Mouse (Mus musculus) gastrocnemius, postnatal 25 days (tissue): ENCODE results near the gene Rgs6. TPM values are rescaled to one million over a fixed set of nuclear protein-coding genes. Genes with fewer than 3 reads are reported as not detected.

ENCODE experiments used
- DNase-seq: peaks from one replicate; pipeline ENCODE4 v3.0.0; 2022
- total RNA-seq, 2 experiments: library from RNA; stranded (reverse); gene quantifications; 1 replicate in 1 of 2; 2 replicates in 1 of 2; pipeline ENCODE4 v1.2.3; 2021

Gene Rgs6
- total RNA-seq, 2 experiments from 2014 or later = 0.72 to 1.3 TPM

DNA sequence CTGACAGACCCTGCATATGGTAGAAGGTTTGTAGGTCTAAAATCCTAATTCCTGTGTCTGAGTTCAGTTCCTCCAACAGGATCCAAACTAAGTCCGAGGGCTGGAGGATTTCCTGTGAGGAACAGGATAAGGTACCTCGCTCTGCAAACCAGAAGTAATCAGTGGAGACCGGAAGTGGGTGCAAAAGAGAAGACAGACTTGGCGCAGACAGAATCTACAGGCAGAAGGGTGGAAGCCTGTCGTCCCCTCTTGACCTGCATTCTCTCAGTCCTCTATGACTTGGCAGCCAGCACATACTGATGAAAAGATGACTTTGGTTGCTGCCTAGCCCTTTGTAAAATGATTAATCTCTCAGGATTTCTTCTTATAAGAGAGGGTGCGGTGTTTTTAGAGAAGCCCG lies 450.7 kb downstream of the Rgs6 start:
- DNase-seq = no peak

DNA sequence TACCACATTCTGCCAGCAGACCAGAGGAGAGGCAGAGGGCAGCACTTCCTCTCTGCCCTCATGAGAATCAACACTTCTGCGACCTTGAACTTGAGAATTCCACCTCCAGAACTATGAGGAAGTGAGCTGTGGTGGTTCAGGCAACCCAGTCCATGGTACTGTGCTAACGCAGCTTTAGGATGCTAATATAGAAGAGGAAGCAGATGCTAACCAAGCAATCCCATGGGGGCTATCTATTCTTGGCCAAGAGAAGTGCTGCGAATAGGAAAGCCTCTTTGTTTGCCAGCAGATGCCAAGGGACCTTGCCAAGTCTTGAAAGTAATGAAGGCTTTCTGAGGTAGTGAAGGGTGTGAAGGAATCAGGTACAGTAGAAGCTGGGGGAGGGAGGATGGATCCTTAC lies 451.8 kb downstream of the Rgs6 start:
- no peak for DNase-seq

DNA sequence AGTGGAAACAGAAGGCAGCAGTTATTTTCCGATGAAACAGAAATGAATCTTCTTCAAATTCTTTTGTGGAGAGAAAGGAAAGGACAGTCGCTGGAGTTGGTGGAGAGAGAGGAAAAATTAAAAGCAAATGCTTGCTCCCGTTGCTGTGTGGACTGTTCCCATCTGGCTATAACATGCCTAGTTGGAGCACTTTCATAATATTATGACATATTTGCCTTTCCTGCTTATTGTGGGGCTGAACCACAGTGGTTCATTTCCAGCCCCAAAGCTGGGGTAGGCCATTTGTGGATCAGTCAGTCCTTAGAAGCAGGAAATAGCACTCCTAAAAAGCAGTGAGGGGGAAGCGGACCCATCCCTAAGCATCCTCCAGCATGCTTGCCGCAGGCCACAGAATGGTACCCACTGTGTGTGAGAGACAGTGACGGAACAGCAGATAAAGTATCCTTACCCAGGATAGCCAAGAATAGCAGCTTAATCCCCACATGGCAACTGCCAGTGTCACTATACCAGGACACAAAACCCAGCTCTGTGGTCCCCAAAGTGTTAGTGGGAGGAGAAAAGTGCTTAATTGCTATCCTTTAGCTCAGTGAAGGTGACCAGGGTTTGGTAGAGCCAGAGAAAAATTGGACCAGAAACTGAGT lies 456.0 kb downstream of the Rgs6 start:
- DNase-seq = no peak

DNA sequence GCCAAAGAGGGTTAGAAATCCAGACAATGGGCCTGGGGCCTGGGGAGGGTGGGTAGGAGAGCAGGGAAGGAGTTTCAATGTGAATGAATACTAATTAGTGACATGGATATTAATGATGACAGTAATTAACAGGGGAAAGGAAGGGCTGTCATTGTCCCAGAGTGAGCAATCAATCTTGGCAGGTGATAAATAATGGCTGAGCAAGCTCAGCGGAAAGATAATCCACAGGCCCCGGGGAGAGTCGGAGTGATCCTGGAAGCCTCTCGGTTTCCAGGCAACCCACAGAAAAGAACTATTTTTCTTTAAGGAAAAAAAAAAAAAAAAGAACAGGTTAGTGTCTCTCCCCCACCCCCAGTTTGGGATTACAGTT lies 456.5 kb downstream of the Rgs6 start:
- DNase-seq = no peak

DNA sequence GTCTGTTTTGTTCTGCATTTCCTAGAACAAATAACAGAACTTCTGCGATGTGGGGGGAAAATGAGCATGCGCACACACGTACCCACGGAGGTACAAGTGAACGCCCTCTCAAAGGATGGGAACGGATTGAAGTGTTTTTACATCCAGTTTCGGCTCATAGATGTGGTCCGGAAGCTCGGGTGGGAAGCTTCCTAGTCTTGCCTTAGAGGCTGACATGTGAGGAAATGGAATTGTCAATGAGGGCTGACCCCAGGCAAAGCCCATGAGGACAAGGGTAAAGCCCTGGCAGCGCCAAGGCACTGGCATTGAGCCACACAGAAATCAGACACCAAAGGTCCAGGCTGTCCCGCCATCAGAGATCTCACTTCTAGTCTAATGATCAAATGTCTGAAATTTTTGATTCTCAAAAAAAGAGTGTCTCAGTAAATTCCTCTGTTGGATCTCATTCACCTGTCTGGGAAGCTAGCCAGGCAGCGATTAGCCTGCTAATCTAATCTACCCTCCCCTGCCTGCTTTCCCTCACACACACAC lies 457.0 kb downstream of the Rgs6 start:
- DNase-seq = no peak

DNA sequence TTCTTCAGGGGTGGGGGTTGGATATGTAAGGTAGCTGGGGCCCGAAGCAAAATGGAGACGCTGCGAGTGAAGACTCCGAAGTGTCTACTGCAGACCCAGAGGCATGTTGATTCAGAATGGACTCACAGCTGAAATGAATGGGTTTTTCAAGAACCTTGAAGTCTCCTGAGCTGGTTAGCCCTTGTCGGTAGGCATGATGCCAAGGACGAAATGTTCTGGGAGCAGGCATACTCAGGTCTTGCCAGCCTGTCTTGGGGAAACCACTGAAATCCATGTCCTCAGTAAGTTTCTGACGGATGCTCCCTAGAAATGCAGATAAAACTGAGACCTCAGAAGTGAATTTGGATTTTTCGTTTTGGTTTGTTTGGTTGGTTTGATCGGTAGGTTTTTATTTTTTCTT lies 458.6 kb downstream of the Rgs6 start:
- DNase-seq = no peak

DNA sequence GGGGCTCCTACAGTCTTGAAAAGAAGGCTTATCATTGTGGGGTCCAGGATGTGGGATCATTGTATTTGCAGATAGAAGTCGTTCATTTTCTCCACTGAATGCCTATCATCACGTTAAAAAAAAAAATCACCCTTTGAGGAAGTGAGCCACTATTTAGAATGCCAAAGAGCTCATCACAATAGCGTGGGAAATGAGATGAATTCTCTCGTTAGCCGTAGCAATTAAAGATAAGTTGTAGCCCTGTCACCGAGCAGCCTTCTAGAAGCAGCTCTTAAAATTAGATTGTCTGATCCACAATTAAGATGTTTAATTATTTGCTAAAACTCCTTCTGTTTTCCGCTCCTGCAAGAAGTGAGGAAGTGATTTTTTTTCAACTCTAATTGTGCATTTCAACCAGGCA lies 459.6 kb downstream of the Rgs6 start:
- no peak for DNase-seq

DNA sequence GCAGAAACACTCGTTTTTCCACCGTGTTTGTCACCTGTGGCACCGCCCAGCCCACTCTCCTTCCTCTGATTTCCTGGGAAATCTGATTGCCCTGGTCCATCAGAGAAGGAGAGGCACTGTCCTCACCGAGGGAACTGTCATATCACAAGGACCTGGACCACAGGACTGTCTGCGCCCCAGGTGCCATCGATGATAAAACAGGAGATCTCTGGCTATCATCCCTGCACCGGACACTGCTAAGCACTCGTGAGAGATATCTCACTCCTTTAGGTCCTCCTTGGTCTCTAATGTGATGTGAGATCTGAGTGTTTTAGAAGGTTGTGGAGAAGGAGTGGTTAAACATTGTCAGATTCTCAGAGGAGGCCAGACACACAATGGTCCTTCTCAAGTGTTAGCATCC lies 462.4 kb downstream of the Rgs6 start:
- DNase-seq = no peak

DNA sequence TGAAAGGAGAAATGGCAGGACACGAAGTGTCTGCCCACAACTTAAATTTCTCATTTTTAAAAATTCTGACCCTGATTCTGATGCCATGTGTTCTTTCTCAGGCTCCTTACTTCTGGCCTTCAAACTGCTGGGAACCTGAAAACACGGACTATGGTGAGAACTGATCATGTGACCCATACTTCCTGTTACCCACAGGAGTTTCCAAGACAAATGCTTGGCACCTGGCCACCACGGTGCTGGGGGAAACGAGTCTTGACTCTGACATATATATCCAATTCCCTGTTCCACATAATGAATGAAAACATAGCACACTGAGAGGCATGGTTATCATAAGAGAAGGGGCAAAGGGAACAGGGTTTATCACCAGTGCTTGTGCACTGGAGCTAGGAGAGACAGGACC lies 464.3 kb downstream of the Rgs6 start:
- no peak for DNase-seq

DNA sequence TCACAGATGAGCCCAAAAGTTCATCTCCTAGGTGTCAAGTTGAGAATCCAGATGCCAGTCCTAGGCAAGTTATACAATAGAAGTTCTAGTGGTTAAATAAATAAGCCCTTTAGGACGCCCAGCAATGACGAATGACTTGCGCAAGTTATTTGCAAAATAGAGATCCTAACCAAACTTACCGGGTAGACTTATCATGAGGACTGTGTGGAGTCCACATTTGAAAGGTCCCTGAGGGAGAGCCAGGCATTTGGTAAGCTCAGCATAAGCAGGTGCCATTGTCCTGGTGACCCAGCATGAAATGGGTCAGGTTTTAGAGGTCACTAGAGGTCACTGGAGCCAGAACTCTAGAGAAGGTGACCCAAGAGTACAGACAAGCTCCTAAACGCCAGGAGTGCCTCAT lies 467.6 kb downstream of the Rgs6 start:
- no peak for DNase-seq

DNA sequence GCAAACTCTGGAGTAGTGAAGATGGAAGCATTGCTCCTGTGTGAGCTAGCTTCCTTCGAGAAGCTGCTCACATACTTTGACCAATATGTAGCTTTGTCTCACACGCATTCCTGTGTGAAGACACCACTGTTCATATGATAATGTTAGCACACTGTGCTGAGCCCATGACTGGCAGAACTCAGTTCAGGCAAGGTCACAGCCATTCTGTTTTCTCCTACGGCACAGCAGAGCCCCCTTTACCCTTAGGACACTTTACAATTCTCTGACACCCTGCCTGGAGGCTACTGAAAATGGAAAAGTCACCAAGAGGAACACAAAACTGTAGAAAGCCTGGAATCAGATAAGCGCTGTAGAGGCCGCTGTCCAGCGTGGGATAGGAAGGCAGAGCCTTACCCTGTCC lies 478.3 kb downstream of the Rgs6 start:
- DNase-seq = no peak

DNA sequence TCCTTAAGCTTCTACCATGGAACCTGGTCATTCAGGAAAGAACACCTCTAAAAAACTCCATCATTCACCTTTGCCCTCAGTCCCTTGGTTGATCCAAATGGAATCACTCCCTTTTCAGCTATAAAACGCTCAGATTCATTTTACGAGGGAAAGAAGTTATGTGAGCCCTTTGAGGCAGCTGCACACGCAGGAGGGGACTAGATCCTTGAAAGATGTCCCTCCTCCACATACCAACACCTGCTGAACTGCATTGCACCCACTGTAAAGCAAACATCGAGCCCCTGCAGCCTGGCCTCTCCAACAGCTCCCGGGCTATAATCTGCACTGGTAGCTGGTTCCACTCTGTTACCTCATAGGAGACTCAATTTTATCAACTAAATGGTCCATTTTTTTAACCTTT lies 482.8 kb downstream of the Rgs6 start:
- DNase-seq = no peak

DNA sequence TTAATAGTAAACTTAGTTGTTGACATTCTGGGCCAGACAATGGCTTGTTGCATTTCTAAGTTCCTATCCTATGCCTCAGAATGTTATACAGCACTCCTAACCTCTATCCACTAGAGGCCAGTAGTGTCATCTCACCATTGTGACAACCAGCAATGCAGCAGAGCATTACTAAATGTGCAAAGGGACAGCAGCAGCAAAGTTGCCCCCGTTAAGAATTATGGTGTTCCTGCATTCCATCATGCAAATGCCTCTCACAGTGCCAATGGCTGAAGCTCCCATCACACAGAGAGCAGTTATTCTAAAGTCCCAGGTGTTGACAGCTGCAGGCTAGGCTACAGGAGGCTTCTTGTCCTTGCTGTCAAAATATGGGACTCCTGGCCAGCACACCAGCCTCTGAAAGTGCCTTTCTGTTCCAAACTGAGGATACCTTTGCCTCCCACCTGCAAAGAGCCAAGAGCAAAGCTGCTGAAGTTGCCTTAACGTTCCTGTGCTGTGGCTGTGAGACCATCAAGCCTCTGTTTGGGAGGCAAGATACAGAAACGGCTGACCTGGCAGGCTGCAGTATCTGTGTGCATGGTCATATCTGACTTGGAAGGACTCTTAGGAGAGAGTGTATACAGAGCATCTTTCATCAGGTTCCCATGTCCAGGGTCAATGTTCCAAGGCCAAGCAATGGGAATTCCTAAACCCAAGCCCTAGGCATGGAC lies 484.2 kb downstream of the Rgs6 start:
- DNase-seq = no peak

DNA sequence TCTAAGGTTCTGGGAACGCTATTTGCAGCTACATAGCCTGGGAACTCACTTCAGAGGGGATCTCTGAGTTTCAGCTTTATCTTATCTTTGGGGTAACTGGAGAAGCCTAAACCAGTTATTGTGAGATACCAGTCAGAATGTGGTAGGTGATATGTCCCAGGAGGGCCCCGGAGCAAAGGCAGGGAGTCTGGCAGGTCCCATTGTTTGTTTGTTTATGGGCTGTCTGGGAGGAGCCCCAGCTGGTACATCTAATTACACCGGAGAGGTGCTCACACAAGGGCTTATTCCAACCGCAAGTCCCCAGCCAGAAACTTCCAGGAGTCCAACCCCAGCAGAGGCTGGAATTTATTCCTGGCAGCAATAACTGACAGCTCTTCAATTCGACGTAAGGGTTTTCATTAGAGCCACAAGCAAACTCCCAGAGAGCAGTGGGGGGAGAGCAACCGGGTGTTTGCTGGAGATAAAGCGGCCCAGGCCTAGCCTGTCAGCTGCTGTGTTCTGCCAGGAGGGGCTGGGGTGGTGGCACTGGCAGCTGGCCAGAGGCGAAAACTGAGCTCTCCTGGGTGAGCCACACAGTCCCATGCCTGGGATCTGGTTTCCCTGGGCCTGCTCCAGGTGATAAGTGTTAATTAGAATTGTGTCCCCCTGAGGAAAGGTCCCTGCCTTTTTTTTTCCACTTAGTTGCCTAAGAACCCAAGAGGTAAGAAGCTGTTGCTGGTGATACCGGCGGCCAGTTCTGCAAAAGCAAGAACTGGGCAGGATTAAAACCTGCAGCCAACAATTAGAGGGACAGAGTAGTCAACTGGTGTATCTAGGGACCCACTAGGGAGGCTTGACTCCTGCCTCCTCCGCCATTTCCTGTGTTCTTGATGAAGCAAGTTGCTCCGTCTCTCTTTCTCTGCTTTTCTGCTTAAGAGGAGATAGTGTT lies 485.1 kb downstream of the Rgs6 start:
- peak; percentile 38 for DNase-seq

DNA sequence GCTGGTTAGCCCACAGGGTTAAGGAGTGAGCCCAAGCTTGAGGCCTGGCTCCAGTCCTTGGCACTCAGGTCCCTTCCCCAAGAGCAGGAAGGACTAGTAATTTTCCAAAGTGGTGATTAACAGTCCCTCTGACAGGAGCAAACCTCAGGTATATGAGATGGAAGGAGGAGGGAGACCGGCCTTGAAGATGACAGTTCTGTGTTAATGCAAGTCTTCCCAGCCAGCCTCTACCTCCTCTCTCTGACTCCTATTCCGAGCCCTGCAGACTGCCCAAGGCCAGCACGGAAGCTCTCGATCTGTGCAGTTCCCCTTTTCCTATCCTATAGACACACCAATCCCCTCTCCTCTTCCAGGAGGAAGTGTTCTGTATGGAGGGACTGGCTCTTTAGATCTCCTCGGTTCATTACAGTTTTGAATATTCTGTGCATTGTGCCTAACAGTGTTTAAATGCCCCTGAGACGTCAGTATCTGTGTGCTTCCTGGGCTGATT lies 485.8 kb downstream of the Rgs6 start:
- DNase-seq = no peak

DNA sequence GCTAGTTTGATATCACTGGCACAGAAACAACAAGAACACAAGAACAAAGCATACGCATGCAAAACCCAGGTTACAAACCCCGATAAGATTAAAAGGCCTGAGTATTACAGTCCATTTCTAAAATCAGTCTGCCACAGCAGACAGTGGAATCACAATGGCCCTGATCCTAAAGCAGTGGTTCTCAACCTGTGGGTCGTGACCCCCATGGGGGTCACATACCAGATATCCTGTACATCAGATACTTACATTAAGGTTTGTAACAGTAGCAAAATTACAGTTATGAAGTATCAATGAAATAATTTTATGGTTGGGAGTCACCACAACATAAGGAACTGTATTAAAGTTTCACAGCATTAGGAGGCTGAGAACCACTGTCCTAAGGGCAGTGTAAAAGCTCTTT lies 488.1 kb downstream of the Rgs6 start:
- no peak for DNase-seq

DNA sequence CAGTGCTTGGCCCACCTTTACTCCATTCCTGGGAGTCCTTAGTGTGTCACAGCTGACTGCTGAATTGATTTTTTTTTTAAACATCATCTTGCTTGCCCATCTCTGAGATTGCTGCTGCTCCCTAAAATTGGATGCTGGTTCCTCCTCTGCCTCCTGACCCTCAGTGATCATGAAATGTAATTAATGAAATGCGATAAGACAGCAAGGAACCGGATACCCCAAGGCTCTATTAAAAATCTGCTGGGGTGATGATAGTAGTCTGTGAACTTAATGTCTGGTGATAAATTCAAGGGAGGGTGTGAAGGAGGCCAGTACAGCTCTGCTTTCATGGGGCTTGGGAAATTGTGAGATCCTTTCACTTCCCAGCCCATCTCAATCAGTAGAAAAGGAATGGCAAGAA lies 489.4 kb downstream of the Rgs6 start:
- DNase-seq = no peak

DNA sequence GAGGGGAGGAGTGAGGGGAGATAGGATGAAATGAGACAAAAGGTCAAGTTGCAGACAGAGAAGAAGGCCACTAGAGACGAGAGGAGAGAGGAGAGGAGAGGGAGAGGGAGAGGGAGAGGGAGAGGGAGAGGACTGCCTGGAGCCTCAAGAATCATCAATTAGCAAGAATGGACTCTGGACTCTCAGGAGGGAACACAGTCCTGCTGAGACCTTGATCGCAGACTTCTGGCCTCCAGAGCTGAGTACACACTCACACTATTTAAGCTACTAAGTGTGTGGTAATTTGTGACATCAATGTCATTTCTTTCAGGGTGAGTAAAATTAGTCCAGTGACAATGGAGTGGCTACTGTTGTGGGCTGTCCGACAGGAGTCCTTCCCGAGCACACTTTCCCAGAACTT lies 495.3 kb downstream of the Rgs6 start:
- DNase-seq = no peak

DNA sequence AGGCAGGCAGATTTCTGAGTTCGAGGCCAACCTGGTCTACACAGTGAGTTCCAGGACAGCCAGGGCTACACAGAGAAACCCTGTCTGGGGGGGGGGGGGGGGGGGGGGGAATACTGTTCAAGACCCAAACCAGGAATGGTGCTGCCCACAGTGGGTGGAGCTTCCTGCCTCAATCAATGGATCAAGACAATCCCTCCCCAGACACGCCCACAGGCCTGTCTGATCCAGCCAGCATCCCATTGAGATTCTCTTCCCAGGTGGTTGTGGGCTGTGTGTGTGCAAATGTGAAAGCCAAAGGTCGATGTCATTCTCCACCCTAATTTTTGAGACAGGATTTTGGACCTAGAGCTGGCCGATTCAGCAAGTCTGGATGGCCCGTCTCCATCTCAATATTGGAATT lies 496.5 kb downstream of the Rgs6 start:
- no peak for DNase-seq

DNA sequence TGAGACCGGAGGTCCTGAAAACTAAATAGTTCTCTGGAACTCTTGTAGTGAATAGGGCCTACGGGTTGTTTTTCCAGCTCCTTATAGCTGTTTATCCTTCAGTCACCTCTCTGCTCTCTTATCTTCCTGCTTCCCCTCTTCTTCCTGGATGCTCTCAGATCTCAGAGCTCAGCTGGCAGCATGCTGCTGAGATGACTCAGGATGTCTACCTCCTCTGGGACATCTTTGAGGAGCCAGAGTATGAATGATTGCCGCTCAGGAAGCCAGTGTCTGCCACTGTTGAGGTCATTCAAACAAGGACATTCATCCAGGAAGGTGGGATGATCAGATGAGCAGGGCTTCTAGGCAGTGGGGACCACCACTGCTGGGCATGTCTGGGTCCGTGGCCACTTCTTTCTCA lies 498.9 kb downstream of the Rgs6 start:
- DNase-seq = no peak

DNA sequence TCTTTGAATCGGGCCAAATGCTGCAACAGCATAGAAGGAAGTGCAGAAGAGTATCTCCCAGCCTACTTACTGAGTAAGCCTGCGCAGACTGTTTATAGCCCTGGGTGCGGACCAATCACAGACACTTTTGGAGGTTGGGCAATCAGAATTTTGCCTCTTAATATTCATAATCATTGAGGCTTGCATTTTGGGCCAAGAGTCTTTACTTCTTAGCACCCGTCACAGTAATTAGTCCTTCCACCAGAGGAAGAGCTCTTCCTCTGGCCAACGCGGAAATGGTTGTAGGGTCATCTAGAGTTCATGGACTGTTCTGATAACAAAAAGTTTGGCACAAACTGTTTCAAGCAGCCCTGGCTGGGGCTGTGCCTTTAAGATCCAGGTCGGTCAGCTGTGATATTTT lies 499.5 kb downstream of the Rgs6 start:
- DNase-seq = no peak

DNA sequence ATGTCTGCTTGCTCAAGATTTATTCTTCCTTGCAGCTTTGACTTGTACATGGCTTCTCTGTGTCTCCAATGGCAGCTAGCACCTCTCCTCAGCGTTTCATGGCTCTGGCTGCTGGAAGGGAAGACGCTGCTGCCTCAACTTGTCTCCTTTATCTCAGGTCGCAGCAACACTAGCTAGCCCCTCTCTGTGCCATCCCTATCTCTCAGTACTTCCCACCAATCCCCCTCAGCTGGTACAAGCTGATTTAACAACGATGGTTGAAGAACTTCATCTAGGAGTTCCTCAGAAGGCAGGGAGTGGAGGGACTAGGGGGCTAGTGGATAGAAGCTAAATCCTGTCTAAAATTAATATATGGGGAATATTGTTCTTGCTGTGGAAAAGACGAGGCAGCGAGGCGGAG lies 503.9 kb downstream of the Rgs6 start:
- DNase-seq = no peak

DNA sequence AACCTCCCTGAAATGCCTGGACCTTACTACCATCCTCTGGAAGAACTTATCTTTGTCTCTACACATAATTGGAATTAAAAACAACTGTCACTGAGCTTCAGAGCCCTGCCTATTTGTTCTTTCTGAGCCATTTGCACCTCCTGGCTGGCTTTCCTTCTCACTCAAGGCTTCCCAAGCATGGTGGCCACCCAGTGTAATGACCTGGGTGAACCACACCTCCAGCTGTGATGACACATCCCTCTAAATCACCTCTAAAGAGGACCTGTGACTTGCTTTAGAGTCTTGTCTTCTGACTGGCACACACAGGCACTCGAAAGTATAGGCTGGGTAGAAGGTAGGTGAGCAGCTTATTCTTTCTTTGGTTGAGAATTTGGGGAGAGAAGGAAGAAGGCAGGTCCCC lies 509.7 kb downstream of the Rgs6 start:
- DNase-seq = no peak
